Mouse (Mus musculus): Measurements from ENCODE around the gene Dclre1b.

GRCm38 (mm10) chr3:103805671-103806070 is 3.6 kb downstream of the Dclre1b start:
- TF ChIP-seq CTCF (IDR thresholded peaks at IDR 0.05) (no peak), POLR2A (IDR thresholded peaks at IDR 0.05; ENCODE audit: insufficient read depth, low read depth, low read length) (no peak), EP300 (IDR thresholded peaks at IDR 0.05; ENCODE audit: insufficient read depth, low read depth, low read length) (no peak)

All from heart, adult 2 months (tissue).